Mouse (Mus musculus) left cerebral cortex, adult 6 months (tissue): ENCODE measurements around the gene Kcnj8. TPM values are rescaled to one million over a fixed set of nuclear protein-coding genes. Genes with fewer than 3 reads are reported as not detected.

ENCODE experiments used
- long read RNA-seq, 2 experiments: library from polyadenylated mRNA; unstranded; transcript quantifications; one replicate each; pipeline ENCODE4 v2.0.0; 2019 to 2020
- polyA plus RNA-seq: library from polyadenylated mRNA; unstranded; fragments of <200 nt; fragmentation: Nextera tagmentation; gene quantifications from 2 replicates; pipeline ENCODE4 v1.2.3, GENCODE M21; 2021

Kcnj8 gene
- 2.9 and 4.9 TPM in 2 replicates for polyA plus RNA-seq
- long read RNA-seq, experiment 1, transcript Kcnj8-202 (3 exons, 2,548 nt): major isoform, 34 of 42 reads
- long read RNA-seq, experiment 1, partial matches to known transcripts: 3 of 42 reads
- long read RNA-seq, experiment 1, other reads (novel, unspliced or antisense): 5 of 42 reads
- long read RNA-seq, experiment 2, transcript Kcnj8-202 (3 exons, 2,548 nt): major isoform, 10 of 13 reads
- long read RNA-seq, experiment 2, partial matches to known transcripts: 1 of 13 reads
- long read RNA-seq, experiment 2, other reads (novel, unspliced or antisense): 2 of 13 reads

DNA sequence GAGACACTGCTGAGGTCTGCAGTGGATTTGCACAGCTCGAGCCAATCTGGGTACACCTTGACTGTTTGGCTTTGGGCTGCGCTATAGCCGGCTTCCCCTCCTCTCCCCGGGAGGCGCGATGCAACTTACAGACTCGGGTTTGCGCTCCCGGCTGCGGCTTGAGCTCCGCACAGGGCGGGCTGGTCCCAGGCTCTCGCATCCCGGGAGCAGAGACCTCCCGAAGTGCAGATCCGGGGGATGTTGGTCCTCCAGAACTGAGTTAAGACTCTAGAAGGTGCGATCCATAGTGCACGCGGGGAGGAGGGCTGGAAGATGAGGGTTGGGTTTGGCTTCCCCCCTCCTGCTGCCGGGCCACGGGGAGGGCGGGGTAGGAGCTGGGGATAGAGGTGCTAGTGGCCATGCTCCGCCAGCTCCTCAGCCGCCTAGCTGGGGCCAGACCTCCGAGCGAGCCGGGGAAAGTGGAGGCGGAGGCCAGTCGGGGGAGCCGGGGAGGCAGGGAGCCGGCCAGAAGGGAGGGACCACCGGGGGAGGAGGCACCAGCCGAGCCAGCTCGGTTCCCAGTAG is at the start of gene Kcnj8:
Kcnj8 (minus strand) TSS at position 560 of the 564 bp plus-strand sequence.

Other genes with a start within 250 kb of the Kcnj8 start
- not detected in 2 replicates for gene Slco1a5, start 248.6 kb downstream of the Kcnj8 start, polyA plus RNA-seq
- 9.2 and 10.0 TPM in 2 replicates for gene Pyroxd1, start 226.0 kb downstream of the Kcnj8 start, polyA plus RNA-seq
- 12.8 and 14.0 TPM in 2 replicates for gene Recql, start 184.5 kb downstream of the Kcnj8 start, polyA plus RNA-seq
- gene Golt1b, start 184.4 kb downstream of the Kcnj8 start, polyA plus RNA-seq: 74.4 and 118 TPM in 2 replicates
- gene Spx, start 158.2 kb downstream of the Kcnj8 start, polyA plus RNA-seq: 0.23 and 0.35 TPM in 2 replicates
- not detected in 2 replicates for gene Gys2, start 98.5 kb downstream of the Kcnj8 start, polyA plus RNA-seq
- gene Ldhb, start 63.7 kb downstream of the Kcnj8 start, polyA plus RNA-seq: 1,492 and 1,845 TPM in 2 replicates
- 0.84 and 1.6 TPM in 2 replicates for gene Abcc9, start 130.7 kb upstream of the Kcnj8 start, polyA plus RNA-seq
- 44.0 and 138 TPM in 2 replicates for gene Cmas, start 185.1 kb upstream of the Kcnj8 start, polyA plus RNA-seq
- gene Sult6b2, start 232.9 kb upstream of the Kcnj8 start, polyA plus RNA-seq: 0.09 and 0.12 TPM in 2 replicates